Mouse (Mus musculus): ENCODE measurements at regions not wholly inside any gene's neighbourhood (a gene's known extent, or its start where the extent isn't known, plus 50 kb on each side); places are given as distances from the start of the nearest gene placed in this dataset.
A peak's percentile ranks its signal among the peaks of the same experiment; 100 is the strongest.

GRCm38 (mm10) chr3:115596523-115596922 lies 118.3 kb downstream of the S1pr1 start:
- peak; percentile 38 for DNase-seq (ENCODE audit: low spot score)

GRCm38 (mm10) chr3:115590716-115591115 lies 124.2 kb downstream of the S1pr1 start:
- DNase-seq (ENCODE audit: low spot score), result no peak

- no peak for DNase-seq (ENCODE audit: low spot score)
Observed at GRCm38 (mm10) chr3:115588585-115588984, 126.3 kb downstream of the S1pr1 start.

- DNase-seq (ENCODE audit: low spot score), result no peak
Observed at GRCm38 (mm10) chr3:115580131-115580932, 134.5 kb downstream of the S1pr1 start.

GRCm38 (mm10) chr3:115575371-115575770 lies 139.5 kb downstream of the S1pr1 start:
- no peak for DNase-seq (ENCODE audit: low spot score)

- DNase-seq (ENCODE audit: low spot score), result no peak
Observed at GRCm38 (mm10) chr3:115562735-115563134, 152.1 kb downstream of the S1pr1 start.

- no peak for DNase-seq (ENCODE audit: low spot score)
Observed at GRCm38 (mm10) chr3:115554809-115555708, 159.8 kb downstream of the S1pr1 start.

DNA sequence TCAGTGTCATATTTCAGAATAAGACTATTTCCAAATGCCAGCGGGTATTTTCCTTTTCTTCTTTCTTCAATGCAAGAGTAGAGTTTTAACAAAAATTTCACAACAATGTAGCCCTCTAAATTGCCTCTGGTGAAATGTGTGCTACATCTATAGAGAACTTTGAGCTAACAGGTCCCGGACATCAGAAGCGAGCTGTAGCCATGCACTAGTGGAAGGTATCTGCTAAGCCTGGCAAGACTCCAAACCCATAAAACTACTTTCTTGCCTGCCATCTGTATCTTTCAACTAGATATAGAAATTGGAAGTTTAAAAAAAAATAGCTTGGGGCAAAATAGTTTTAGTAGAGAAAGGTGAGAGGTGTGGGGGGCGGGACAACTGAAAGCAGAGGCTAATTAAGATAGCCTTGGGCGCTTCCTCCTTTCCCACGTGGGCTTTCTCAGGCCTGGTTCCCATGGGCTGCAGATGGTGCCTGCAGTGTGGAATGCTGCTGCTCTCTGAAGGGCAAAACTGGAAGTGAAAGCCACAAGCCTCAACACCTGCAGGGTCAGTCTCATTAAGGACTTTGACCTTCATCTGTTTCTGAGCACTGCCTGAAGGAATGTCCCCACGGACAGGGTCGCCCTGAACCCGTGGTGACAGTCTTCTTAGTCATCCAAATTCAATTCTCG lies 160.9 kb downstream of the S1pr1 start:
- no peak for DNase-seq (ENCODE audit: low spot score)

GRCm38 (mm10) chr3:115541789-115542188 lies 173.1 kb downstream of the S1pr1 start:
- no peak for DNase-seq (ENCODE audit: low spot score)

DNA sequence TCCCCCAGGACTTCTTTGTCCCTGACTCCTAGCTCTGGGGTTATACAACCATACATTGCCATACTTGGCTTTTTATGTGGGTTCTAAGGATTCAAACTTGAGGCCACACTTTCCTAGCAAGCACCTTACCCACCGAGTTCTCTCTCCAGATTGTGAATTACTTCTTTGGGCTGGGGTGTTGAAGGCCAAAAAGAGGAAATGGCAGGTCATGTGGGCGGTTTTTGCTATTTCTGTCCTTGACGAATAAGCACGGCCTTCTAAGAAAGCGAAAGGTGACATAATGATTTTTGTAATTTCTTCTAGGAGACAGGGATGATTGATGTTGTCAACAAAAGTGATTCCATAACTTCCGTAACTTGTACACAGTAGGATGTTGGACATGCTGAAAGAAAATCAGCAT lies 176.5 kb downstream of the S1pr1 start:
- no peak for DNase-seq (ENCODE audit: low spot score)

DNA sequence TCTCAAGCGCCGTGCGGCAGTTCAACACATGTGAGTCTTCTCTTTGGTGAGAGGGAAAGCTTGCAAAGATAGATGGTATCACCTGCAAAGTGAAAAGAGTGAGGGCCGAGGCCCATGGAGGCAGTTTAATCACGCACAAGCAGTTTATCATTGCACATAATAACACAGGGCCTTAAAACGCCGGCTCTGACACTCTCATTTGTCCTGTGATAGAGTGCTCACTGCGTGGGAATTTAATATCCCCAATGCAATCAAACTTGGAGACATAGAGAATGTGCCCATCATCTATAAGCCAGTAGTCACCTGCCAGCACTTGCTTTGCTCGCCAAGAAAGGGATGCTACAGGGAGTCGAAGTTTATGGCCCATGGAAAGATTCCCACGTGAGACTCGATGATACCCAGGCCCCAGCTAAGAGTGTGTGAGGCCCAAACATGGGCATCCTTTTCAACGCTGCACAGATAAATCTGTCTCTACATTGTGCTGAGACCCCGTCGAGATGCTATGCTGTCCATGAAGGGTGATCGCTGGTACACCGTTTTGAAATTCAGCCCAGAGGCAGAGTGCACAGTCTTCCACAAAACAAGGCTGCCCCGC lies 182.6 kb downstream of the S1pr1 start:
- no peak for DNase-seq (ENCODE audit: low spot score)

- DNase-seq (ENCODE audit: low spot score), result no peak
Observed at GRCm38 (mm10) chr3:115530441-115530840, 184.4 kb downstream of the S1pr1 start.

DNA sequence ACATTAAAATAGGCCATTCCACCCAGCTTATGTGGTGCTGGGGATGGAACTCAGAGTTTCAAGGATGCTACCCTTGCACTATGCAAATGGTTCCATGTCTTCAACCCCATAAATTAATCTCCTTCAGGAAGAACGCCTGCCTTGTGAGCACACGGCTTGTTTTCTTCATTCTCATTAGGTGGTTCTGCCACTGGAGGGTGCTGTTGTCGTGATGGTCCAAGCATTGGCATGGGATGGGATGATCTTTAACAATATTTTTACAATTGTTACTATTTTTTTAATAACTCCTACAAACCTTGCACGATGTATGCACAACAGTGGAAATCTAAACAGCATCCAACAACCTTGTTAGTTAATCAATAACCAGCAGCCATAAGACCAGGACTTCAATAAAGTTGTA lies 185.0 kb downstream of the S1pr1 start:
- no peak for DNase-seq (ENCODE audit: low spot score)

DNA sequence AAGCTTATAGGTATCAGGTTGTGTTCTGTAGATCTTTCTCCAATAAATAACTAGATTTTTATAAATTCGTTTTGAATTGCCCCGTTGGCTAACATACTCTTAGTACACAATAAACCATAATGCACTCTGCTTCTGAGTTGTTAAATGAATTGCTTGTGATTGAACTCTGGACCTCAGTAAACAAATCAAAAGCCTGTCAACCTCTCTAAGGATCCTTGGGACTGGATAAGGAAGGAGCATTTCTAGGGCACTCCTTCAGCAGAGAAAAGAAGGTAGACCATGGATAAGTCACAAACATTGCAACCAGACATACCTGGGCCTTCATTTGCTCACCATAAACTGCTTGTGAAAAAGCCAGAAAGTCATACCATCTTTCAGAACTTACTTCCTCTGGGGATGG lies 191.4 kb downstream of the S1pr1 start:
- DNase-seq (ENCODE audit: low spot score), result no peak

DNA sequence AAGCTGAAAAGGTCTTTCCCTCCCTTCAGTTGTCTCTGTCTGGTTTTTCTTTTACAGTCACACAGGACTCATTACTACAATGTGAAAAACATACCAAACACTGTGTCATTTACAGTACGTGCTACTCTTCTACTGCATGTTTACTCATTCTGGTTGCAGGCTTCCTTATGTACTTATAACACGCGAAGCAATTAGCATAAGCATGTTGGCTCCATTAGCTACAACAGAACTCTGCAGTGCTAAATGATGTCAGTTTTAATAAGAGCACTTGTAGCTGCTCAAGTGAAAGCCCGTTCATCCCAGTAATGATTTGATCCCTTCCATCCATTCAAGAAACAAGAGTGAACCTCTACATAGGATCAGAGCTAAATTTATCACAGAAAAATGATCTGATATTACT lies 199.2 kb downstream of the S1pr1 start:
- DNase-seq (ENCODE audit: low spot score), result no peak

- DNase-seq (ENCODE audit: low spot score), result no peak
Observed at GRCm38 (mm10) chr3:115509658-115510057, 205.2 kb downstream of the S1pr1 start.

GRCm38 (mm10) chr3:115497420-115497819 lies 217.5 kb downstream of the S1pr1 start:
- DNase-seq (ENCODE audit: low spot score), result no peak

DNA sequence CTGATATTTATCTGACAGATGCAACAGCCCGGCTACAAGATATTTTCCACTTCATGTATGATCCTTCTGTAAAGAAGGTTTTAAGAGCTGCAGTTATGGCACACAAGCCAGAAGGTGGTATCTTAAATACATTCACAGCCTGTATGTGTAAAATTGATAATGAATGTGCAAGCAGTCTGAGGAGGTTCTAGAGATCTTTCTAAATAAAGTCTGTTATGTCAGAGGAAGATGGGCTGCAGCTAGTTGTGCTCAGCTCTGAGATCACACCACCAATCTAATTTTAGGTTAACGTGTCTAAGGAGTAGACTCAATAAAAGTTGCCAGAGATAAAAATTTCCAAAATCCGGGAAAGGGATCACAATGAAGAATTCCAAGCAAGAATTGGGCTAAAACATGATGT lies 218.8 kb downstream of the S1pr1 start:
- DNase-seq (ENCODE audit: low spot score), result no peak

DNA sequence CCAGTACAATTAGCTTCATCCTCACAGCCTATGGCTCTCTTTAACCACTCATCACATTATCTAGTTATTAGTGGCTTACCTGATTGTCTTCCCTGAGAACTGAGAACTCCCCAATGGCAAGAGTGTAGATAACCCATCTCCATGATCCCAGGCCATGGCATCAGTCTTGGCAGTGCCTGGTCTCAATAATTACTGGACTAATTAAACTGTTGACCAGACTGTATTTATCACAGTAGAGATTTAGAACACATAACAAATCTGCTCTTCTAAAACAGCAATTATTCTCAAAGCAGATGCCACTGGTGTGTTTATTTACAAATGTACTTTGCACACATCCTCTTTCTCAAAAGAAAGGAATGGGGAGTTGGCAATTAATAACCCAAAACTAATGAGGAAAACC lies 219.2 kb downstream of the S1pr1 start:
- DNase-seq (ENCODE audit: low spot score), result no peak

GRCm38 (mm10) chr3:115468980-115469379 lies 245.9 kb downstream of the S1pr1 start:
- DNase-seq (ENCODE audit: low spot score), result no peak

DNA sequence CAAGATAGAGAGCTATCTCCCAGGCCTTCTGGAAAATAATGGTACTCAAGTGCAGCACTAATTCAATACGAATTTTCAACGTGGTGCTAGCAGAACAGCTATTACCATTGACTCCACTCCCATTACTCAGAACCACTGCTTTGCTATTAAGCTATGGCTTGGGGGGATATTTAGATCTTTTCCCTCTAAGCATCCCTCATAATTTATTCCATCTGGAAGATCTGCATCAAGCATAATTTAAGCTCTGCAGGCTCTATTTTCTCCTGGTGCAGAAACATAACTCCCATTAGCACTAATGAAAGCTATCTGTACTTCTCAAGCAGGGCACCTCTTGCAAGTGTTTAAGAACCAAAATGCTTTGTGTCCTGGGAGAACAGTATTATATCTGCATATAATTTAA lies 247.0 kb downstream of the S1pr1 start:
- no peak for DNase-seq (ENCODE audit: low spot score)

DNA sequence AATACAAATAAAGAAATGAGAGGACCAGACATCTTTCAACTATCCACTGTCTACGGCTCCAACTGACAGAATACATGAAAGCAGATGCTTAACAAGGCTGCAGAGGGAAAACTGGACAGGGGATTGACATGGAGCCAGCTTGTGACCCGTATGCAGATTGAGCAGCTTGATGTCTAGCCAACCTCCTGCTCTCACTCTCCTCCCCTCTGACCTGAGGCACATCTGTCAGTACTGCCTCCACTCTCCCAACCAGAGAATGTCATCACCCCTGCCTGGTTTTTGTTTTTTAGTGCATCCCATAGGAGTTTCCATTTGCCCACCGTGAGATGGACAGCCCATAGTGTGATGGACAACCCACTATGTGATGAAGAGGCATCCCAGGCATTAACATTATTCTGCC lies 252.2 kb downstream of the S1pr1 start:
- DNase-seq (ENCODE audit: low spot score), result no peak

Measured in gastrocnemius, adult 18-20 months (tissue).